Mouse (Mus musculus) liver, postnatal 0 days (tissue): ENCODE data around the gene Foxn2.

Experiments
- CTCF ChIP-seq: sonication (generic); IDR thresholded peaks from 2 replicates; pipeline ENCODE4 v1.5.1; 2016; ENCODE audit warnings: antibody characterized with exemption, low read depth
- EP300 ChIP-seq: IDR thresholded peaks from 2 replicates; pipeline ENCODE4 v1.6.1; 2016; ENCODE audit warnings: antibody characterized with exemption, low read depth, mild to moderate bottlenecking

- TF ChIP-seq CTCF (no peak), EP300 (peak; percentile 49)
These were observed 19.7 kb downstream of the Foxn2 start for GRCm38 (mm10) chr17:88459916-88460901.
